ENCODE assay signal across 25 mouse cellular contexts in genomic region chr6:90342343-90342742, GRCm38 (mm10). TPM values are rescaled to one million over a fixed set of nuclear protein-coding genes. Genes with fewer than 3 reads are reported as not detected.
DNase-seq lines count a peak whose midpoint lies in the region; ATAC-seq and TF ChIP-seq lines count a peak whose summit lies in the region.
"Had no signal": no experiment of that assay in that cellular context is flagged by ENCODE, and none has a peak within 500 bp of the region (broad histone marks: within the 10 kb centered on the region; RNA-seq: fewer than 3 reads in every experiment).

No protein-coding gene starts in this region.

- H3K4me3 ChIP-seq in hindbrain, postnatal 0 days (ENCODE audit: low read length), result no peak overlapping the region
- H3K4me3 ChIP-seq in hindbrain, embryonic 13.5 days, result no peak overlapping the region
- H3K4me3 ChIP-seq: embryonic facial prominence, embryonic 10.5 days; forebrain, embryonic 13.5 days; heart, embryonic 10.5 days had no signal

- H3K36me3 ChIP-seq in hindbrain, postnatal 0 days (ENCODE audit: insufficient read depth, low read length), result no peaks in the 10 kb centered on the region
- no peaks in the 10 kb centered on the region for H3K36me3 ChIP-seq in hindbrain, embryonic 13.5 days
- H3K36me3 ChIP-seq: embryonic facial prominence, embryonic 10.5 days; heart, embryonic 10.5 days had no signal

- H3K27me3 ChIP-seq in hindbrain, postnatal 0 days (ENCODE audit: insufficient read depth, low read length), result no peaks in the 10 kb centered on the region
- H3K27me3 ChIP-seq in hindbrain, embryonic 13.5 days, result no peaks in the 10 kb centered on the region
- H3K27me3 ChIP-seq: forebrain, embryonic 13.5 days had no signal

- H3K9me3 ChIP-seq in hindbrain, postnatal 0 days (ENCODE audit: low read length), result no peaks in the 10 kb centered on the region
- H3K9me3 ChIP-seq in hindbrain, embryonic 13.5 days, result no peaks in the 10 kb centered on the region
- H3K9me3 ChIP-seq: embryonic facial prominence, embryonic 10.5 days; forebrain, embryonic 13.5 days; heart, embryonic 10.5 days had no signal

- DNase-seq in hindbrain, postnatal 0 days (ENCODE audit: low spot score), result peak; percentile 23
- peak; percentile 24 for DNase-seq in cerebellum, adult 11 months
- peak; percentile 35 for DNase-seq in cerebellum, adult 8-10 months
- DNase-seq in cerebellum, postnatal 14 days, result peak; percentile 37 to 66
- no peak for DNase-seq in frontal cortex, postnatal 14 days (ENCODE audit: low spot score in 2 of 2)
- no peak for DNase-seq in heart, postnatal 4 days
- no peak for DNase-seq in frontal cortex, postnatal 10 days (ENCODE audit: low spot score in 2 of 2)
- DNase-seq: adrenal gland, postnatal 10 days; forebrain, postnatal 0 days; heart, adult 18-20 months; heart, postnatal 10 days; kidney, adult 8-10 months had no signal

- no peak for TF ChIP-seq CTCF in hindbrain, postnatal 0 days (IDR thresholded peaks at IDR 0.05; ENCODE audit: low read depth)

- no peak overlapping the region for H3K9ac ChIP-seq in hindbrain, postnatal 0 days (replicated peaks; ENCODE audit: low read length)
- H3K9ac ChIP-seq in hindbrain, embryonic 13.5 days, result no peak overlapping the region
- H3K9ac ChIP-seq: forebrain, embryonic 13.5 days; forebrain, postnatal 0 days; hindbrain, embryonic 14.5 days had no signal

- 67% methylated on average over 2 of the region's 2 CpGs for WGBS in hindbrain, postnatal 0 days
- 85% methylated on average over 2 of the region's 2 CpGs for WGBS in hindbrain, embryonic 13.5 days

- ATAC-seq in hindbrain, postnatal 0 days, result peak; percentile 27; the same call in 1 of the 2 replicates
- ATAC-seq in hindbrain, embryonic 13.5 days (ENCODE audit: low FRiP score), result no peak
- ATAC-seq: forebrain, embryonic 13.5 days; forebrain, postnatal 0 days; intestine, embryonic 16.5 days had no signal

- H3K4me2 ChIP-seq in hindbrain, postnatal 0 days (ENCODE audit: low read depth, low read length), result no peak overlapping the region
- no peak overlapping the region for H3K4me2 ChIP-seq in hindbrain, embryonic 13.5 days
- H3K4me2 ChIP-seq: forebrain, embryonic 13.5 days; hindbrain, embryonic 14.5 days had no signal

- H3K4me1 ChIP-seq in hindbrain, postnatal 0 days (ENCODE audit: insufficient read depth, low read length), result no peaks in the 10 kb centered on the region
- no peaks in the 10 kb centered on the region for H3K4me1 ChIP-seq in hindbrain, embryonic 13.5 days (replicated peaks)
- H3K4me1 ChIP-seq: embryonic facial prominence, embryonic 10.5 days; forebrain, embryonic 13.5 days; heart, embryonic 10.5 days had no signal

- H3K27ac ChIP-seq in hindbrain, postnatal 0 days, result no peak overlapping the region
- H3K27ac ChIP-seq in hindbrain, embryonic 13.5 days, result no peak overlapping the region
- H3K27ac ChIP-seq: embryonic facial prominence, embryonic 10.5 days; forebrain, embryonic 13.5 days; heart, embryonic 10.5 days; hindbrain, embryonic 14.5 days had no signal

RNA-seq across cellular contexts. Expression of gene Uroc1, which starts 9.3 kb away (rescaled TPM):
- total RNA-seq in hindbrain, postnatal 0 days (2014; rRNA removed), result 0.07 TPM in 1 of 2 replicates, not detected in the other
- 0.04 TPM in 1 of 2 replicates, not detected in the other for polyA plus RNA-seq in hindbrain, postnatal 0 days (2015; fragmentation: Nextera tagmentation; extraction: Ambion mirVana)
- not detected in 2 replicates for polyA plus RNA-seq in hindbrain, embryonic 13.5 days (2015; fragmentation: Nextera tagmentation; extraction: Ambion mirVana)
- not detected for total RNA-seq in heart, postnatal 4 days (2021)
- total RNA-seq: forebrain, postnatal 0 days; heart, adult 18-20 months; heart, postnatal 10 days; hematopoietic stem cell, adult 5-6 weeks; MEL had no signal
- polyA plus RNA-seq: C2C12; forebrain, embryonic 13.5 days; forebrain, postnatal 0 days; heart, embryonic 14.5 days; hindbrain, embryonic 14.5 days had no signal

RNA-seq across cellular contexts. Expression of gene Chst13, which starts 17.4 kb away (rescaled TPM):
- total RNA-seq in hindbrain, postnatal 0 days (2014; rRNA removed), result 0.11 and 0.21 TPM in 2 replicates
- polyA plus RNA-seq in hindbrain, postnatal 0 days (2015; fragmentation: Nextera tagmentation; extraction: Ambion mirVana), result 0.20 and 0.35 TPM in 2 replicates
- polyA plus RNA-seq in hindbrain, embryonic 13.5 days (2015; fragmentation: Nextera tagmentation; extraction: Ambion mirVana), result 0.12 and 0.17 TPM in 2 replicates
- not detected for total RNA-seq in heart, postnatal 4 days (2021)
- total RNA-seq: forebrain, postnatal 0 days; gastrocnemius, adult 8-10 months; gastrocnemius, postnatal 4 days; heart, adult 18-20 months; heart, postnatal 10 days; hematopoietic stem cell, adult 5-6 weeks; MEL had no signal
- polyA plus RNA-seq: forebrain, embryonic 13.5 days; forebrain, postnatal 0 days; heart, embryonic 14.5 days; hindbrain, embryonic 14.5 days had no signal

RNA-seq across cellular contexts. Expression of gene Zxdc, which starts 26.9 kb away (rescaled TPM):
- 45.7 and 49.7 TPM in 2 replicates for total RNA-seq in hindbrain, postnatal 0 days (2014; rRNA removed)
- 7.4 and 7.8 TPM in 2 replicates for polyA plus RNA-seq in hindbrain, postnatal 0 days (2015; fragmentation: Nextera tagmentation; extraction: Ambion mirVana)
- 10.5 and 11.2 TPM in 2 replicates for polyA plus RNA-seq in hindbrain, embryonic 13.5 days (2015; fragmentation: Nextera tagmentation; extraction: Ambion mirVana)
- total RNA-seq in heart, postnatal 4 days (2021), result 10 to 100 TPM; 17.4 to 18.6 TPM

RNA-seq across cellular contexts. Expression of gene BC048671, which starts 41.3 kb away (rescaled TPM):
- total RNA-seq in hindbrain, postnatal 0 days (2014; rRNA removed), result not detected in 2 replicates
- polyA plus RNA-seq in hindbrain, postnatal 0 days (2015; fragmentation: Nextera tagmentation; extraction: Ambion mirVana), result not detected in 2 replicates
- not detected in 2 replicates for polyA plus RNA-seq in hindbrain, embryonic 13.5 days (2015; fragmentation: Nextera tagmentation; extraction: Ambion mirVana)
- total RNA-seq in heart, postnatal 4 days (2021), result not detected
- total RNA-seq: adrenal gland, postnatal 10 days; forebrain, postnatal 0 days; gastrocnemius, adult 8-10 months; gastrocnemius, postnatal 4 days; heart, adult 18-20 months; heart, postnatal 10 days; hematopoietic stem cell, adult 5-6 weeks; MEL had no signal
- polyA plus RNA-seq: C2C12; embryonic facial prominence, embryonic 10.5 days; embryonic facial prominence, embryonic 14.5 days; forebrain, embryonic 13.5 days; forebrain, postnatal 0 days; heart, embryonic 10.5 days; heart, embryonic 14.5 days; hindbrain, embryonic 14.5 days; intestine, embryonic 16.5 days had no signal

Comparison
In these comparisons a context has a peak if more than half of its experiments do, and no peak if none do; other contexts are left out.
1. DNase-seq: peak in hindbrain, postnatal 0 days (single experiment), cerebellum, adult 11 months (single experiment), cerebellum, adult 8-10 months (single experiment) and cerebellum, postnatal 14 days (2 of 2); none in frontal cortex, postnatal 14 days (0 of 2), heart, postnatal 4 days (single experiment) and frontal cortex, postnatal 10 days (0 of 2).